Mouse (Mus musculus): ENCODE results near the gene Ppp2r5b. TPM values are rescaled to one million over a fixed set of nuclear protein-coding genes. Genes with fewer than 3 reads are reported as not detected.

The Ppp2r5b gene
- polyA plus RNA-seq, 1 experiment from 2014 or later: 34.5 TPM

DNA sequence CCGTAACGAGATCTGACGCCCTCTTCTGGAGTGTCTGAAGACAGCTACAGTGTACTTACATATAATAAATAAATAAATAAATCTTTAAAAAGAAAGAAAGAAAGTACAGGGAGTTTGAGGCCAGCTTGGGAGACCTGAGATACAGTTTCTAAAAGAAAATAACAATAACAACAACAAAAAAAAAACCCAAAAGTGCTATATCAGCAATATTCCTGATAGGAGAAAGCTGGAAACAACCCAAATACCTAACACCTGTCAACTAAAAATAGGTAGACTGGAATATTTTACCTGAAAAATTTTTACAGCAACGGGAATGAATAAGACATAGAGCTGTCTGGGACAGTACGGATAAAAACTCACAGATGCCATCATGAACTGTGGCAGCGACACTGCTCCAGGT lies 56.9 kb downstream of the Ppp2r5b start:
- H3K9ac ChIP-seq: no peak overlapping the region
- no peaks in the 10 kb centered on the region for H3K27me3 ChIP-seq
- ATAC-seq (ENCODE audit: insufficient number of reproducible peaks, insufficient read depth, low FRiP score, low TSS enrichment): no peak
- no peak overlapping the region for H3K4me2 ChIP-seq (replicated peaks)
- H3K36me3 ChIP-seq: no peaks in the 10 kb centered on the region
- no peak overlapping the region for H3K27ac ChIP-seq
- WGBS: 90% methylated on average over 6 of the region's 6 CpGs
- peaks cover 2% of the 10 kb centered on the region; the same call in 1 of the 2 replicates for H3K4me1 ChIP-seq
- no peak overlapping the region for H3K4me3 ChIP-seq
- H3K9me3 ChIP-seq: no peaks in the 10 kb centered on the region

MicroRNAs encoded within 50 kb of the gene (microRNA counts, 519-probe panel; counts per million panel counts)
- 460 counts per million, percentile 65 among the panel's probes with 10 or more counts for microRNA mmu-miR-192

Small RNA genes within 50 kb of the gene (microRNA-seq; reads per million reads assigned to microRNA genes)
- gene Mir192 (82.6 reads per million, percentile 49 among the genes with 10 or more reads in this experiment), gene Mir194-2 (72.0 reads per million, percentile 47 among the genes with 10 or more reads in this experiment)

Other genes with a start within 250 kb of the Ppp2r5b start
- gene Slc22a20, start 249.7 kb downstream of the Ppp2r5b start, polyA plus RNA-seq (2016; fragmentation: Nextera tagmentation; extraction: Ambion mirVana): not detected in 2 replicates
- 7.0 and 7.7 TPM in 2 replicates for gene Capn1, start 220.0 kb downstream of the Ppp2r5b start, polyA plus RNA-seq (2016; fragmentation: Nextera tagmentation; extraction: Ambion mirVana)
- gene Syvn1, start 189.3 kb downstream of the Ppp2r5b start, polyA plus RNA-seq (2016; fragmentation: Nextera tagmentation; extraction: Ambion mirVana): 26.4 and 29.8 TPM in 2 replicates
- 79.3 and 79.4 TPM in 2 replicates for gene Mrpl49, start 178.1 kb downstream of the Ppp2r5b start, polyA plus RNA-seq (2016; fragmentation: Nextera tagmentation; extraction: Ambion mirVana)
- 703 and 704 TPM in 2 replicates for gene Fau, start 178.0 kb downstream of the Ppp2r5b start, polyA plus RNA-seq (2016; fragmentation: Nextera tagmentation; extraction: Ambion mirVana)
- 38.1 and 39.3 TPM in 2 replicates for gene Znhit2, start 174.7 kb downstream of the Ppp2r5b start, polyA plus RNA-seq (2016; fragmentation: Nextera tagmentation; extraction: Ambion mirVana)
- 31.9 and 33.2 TPM in 2 replicates for gene Tm7sf2, start 167.5 kb downstream of the Ppp2r5b start, polyA plus RNA-seq (2016; fragmentation: Nextera tagmentation; extraction: Ambion mirVana)
- gene Vps51, start 158.6 kb downstream of the Ppp2r5b start, polyA plus RNA-seq (2016; fragmentation: Nextera tagmentation; extraction: Ambion mirVana): 76.0 and 78.4 TPM in 2 replicates
- gene Tmem262, start 155.8 kb downstream of the Ppp2r5b start, polyA plus RNA-seq (2016; fragmentation: Nextera tagmentation; extraction: Ambion mirVana): not detected in 2 replicates
- gene Gm28374, start 153.6 kb downstream of the Ppp2r5b start, polyA plus RNA-seq (2016; fragmentation: Nextera tagmentation; extraction: Ambion mirVana): 1.2 and 2.0 TPM in 2 replicates
- 75.5 and 80.8 TPM in 2 replicates for gene Zfpl1, start 150.9 kb downstream of the Ppp2r5b start, polyA plus RNA-seq (2016; fragmentation: Nextera tagmentation; extraction: Ambion mirVana)
- gene Cdca5, start 150.9 kb downstream of the Ppp2r5b start, polyA plus RNA-seq (2016; fragmentation: Nextera tagmentation; extraction: Ambion mirVana): 40.6 TPM in 2 replicates
- gene AC131692.1, start 141.5 kb downstream of the Ppp2r5b start, polyA plus RNA-seq (2016; fragmentation: Nextera tagmentation; extraction: Ambion mirVana): 0.43 and 0.50 TPM in 2 replicates
- gene Naaladl1, start 130.1 kb downstream of the Ppp2r5b start, polyA plus RNA-seq (2016; fragmentation: Nextera tagmentation; extraction: Ambion mirVana): 0.55 and 0.64 TPM in 2 replicates
- gene Sac3d1, start 117.2 kb downstream of the Ppp2r5b start, polyA plus RNA-seq (2016; fragmentation: Nextera tagmentation; extraction: Ambion mirVana): 55.6 and 58.8 TPM in 2 replicates
- 33.6 and 35.8 TPM in 2 replicates for gene Snx15, start 107.6 kb downstream of the Ppp2r5b start, polyA plus RNA-seq (2016; fragmentation: Nextera tagmentation; extraction: Ambion mirVana)
- not detected in 2 replicates for gene Batf2, start 94.9 kb downstream of the Ppp2r5b start, polyA plus RNA-seq (2016; fragmentation: Nextera tagmentation; extraction: Ambion mirVana)
- gene Arl2, start 94.3 kb downstream of the Ppp2r5b start, polyA plus RNA-seq (2016; fragmentation: Nextera tagmentation; extraction: Ambion mirVana): 100 and 102 TPM in 2 replicates
- not detected in 2 replicates for gene Majin, start 51.5 kb downstream of the Ppp2r5b start, polyA plus RNA-seq (2016; fragmentation: Nextera tagmentation; extraction: Ambion mirVana)
- gene Gpha2, start 9.5 kb downstream of the Ppp2r5b start, polyA plus RNA-seq (2016; fragmentation: Nextera tagmentation; extraction: Ambion mirVana): 2.3 and 3.1 TPM in 2 replicates
- 11.7 and 12.0 TPM in 2 replicates for gene Atg2a, start 5.8 kb upstream of the Ppp2r5b start, polyA plus RNA-seq (2016; fragmentation: Nextera tagmentation; extraction: Ambion mirVana)
- 76.6 and 77.6 TPM in 2 replicates for gene Ehd1, start 40.9 kb upstream of the Ppp2r5b start, polyA plus RNA-seq (2016; fragmentation: Nextera tagmentation; extraction: Ambion mirVana)
- gene Cdc42bpg, start 70.6 kb upstream of the Ppp2r5b start, polyA plus RNA-seq (2016; fragmentation: Nextera tagmentation; extraction: Ambion mirVana): 0.65 and 0.95 TPM in 2 replicates
- 107 and 111 TPM in 2 replicates for gene Men1, start 99.1 kb upstream of the Ppp2r5b start, polyA plus RNA-seq (2016; fragmentation: Nextera tagmentation; extraction: Ambion mirVana)
- gene Map4k2, start 105.3 kb upstream of the Ppp2r5b start, polyA plus RNA-seq (2016; fragmentation: Nextera tagmentation; extraction: Ambion mirVana): 15.6 and 16.8 TPM in 2 replicates
- 158 and 159 TPM in 2 replicates for gene Sf1, start 127.8 kb upstream of the Ppp2r5b start, polyA plus RNA-seq (2016; fragmentation: Nextera tagmentation; extraction: Ambion mirVana)
- 3.5 and 6.0 TPM in 2 replicates for gene Pygm, start 148.5 kb upstream of the Ppp2r5b start, polyA plus RNA-seq (2016; fragmentation: Nextera tagmentation; extraction: Ambion mirVana)
- gene Rasgrp2, start 163.5 kb upstream of the Ppp2r5b start, polyA plus RNA-seq (2016; fragmentation: Nextera tagmentation; extraction: Ambion mirVana): 24.5 and 30.9 TPM in 2 replicates
- gene Nrxn2, start 182.9 kb upstream of the Ppp2r5b start, polyA plus RNA-seq (2016; fragmentation: Nextera tagmentation; extraction: Ambion mirVana): 2.8 and 4.9 TPM in 2 replicates

Data from embryonic facial prominence, embryonic 12.5 days (tissue).